Mouse (Mus musculus) bone marrow macrophage, adult 2 months (primary cell): Measurements from ENCODE around the gene 1700013G24Rik.

Experiments used
- CTCF ChIP-seq: IDR thresholded peaks from 2 replicates; pipeline ENCODE4 v1.5.1; 2012; ENCODE audit warnings: low read depth, mild to moderate bottlenecking, low read length, moderate library complexity
- POLR2A ChIP-seq: IDR thresholded peaks from 2 replicates; pipeline ENCODE4 v1.6.1; 2012; ENCODE audit warnings: mild to moderate bottlenecking, low read depth, low read length, borderline replicate concordance

GRCm38 (mm10) chr4:137500149-137500548 is 47.1 kb downstream of the 1700013G24Rik start:
- no peak for TF ChIP-seq CTCF
- no peak for TF ChIP-seq POLR2A
